Mouse (Mus musculus) forebrain, embryonic 14.5 days (tissue): ENCODE measurements around the gene Ppp2r3a. TPM values are rescaled to one million over a fixed set of nuclear protein-coding genes. Genes with fewer than 3 reads are reported as not detected.

ENCODE experiments used
- ATAC-seq: fragments of 200-750 bp; cut with Nextera tagmentation; 2 replicates; pipeline ENCODE4 v1.8.0; 2017; ENCODE audit warnings: mild to moderate bottlenecking, moderate library complexity
- DNase-seq: peaks from one replicate; pipeline ENCODE4 v3.0.0-alpha.2; 2015; ENCODE audit warnings: low spot score
- H3K27ac ChIP-seq: fragments of 300-500 bp; sonication (generic); 2 replicates; pipeline ENCODE4 v1.5.1; 2014; ENCODE audit warnings: low read depth, mild to moderate bottlenecking, control low read depth, low read length, moderate library complexity
- H3K27me3 ChIP-seq: fragments of 300-500 bp; sonication (generic); replicated peaks from 2 replicates; pipeline ENCODE4 v1.6.1; 2014; ENCODE audit warnings: low read length, control low read depth, mixed read lengths; ENCODE audit not compliant: control insufficient read depth, insufficient read depth
- H3K36me3 ChIP-seq: fragments of 300-500 bp; sonication (generic); 2 replicates; pipeline ENCODE4 v1.6.1; 2014; ENCODE audit warnings: low read length, control low read depth; ENCODE audit not compliant: control insufficient read depth, insufficient read depth
- H3K4me1 ChIP-seq: fragments of 300-500 bp; sonication (generic); 2 replicates; pipeline ENCODE4 v1.6.1; 2014; ENCODE audit warnings: antibody characterized with exemption, low read length, control low read depth; ENCODE audit not compliant: control insufficient read depth, insufficient read depth
- H3K4me2 ChIP-seq: fragments of 300-500 bp; sonication (generic); 2 replicates; pipeline ENCODE4 v1.6.1; 2014; ENCODE audit warnings: mild to moderate bottlenecking, control low read depth, low read length
- H3K4me3 ChIP-seq: fragments of 300-500 bp; sonication (generic); 2 replicates; pipeline ENCODE4 v1.5.1; 2014; ENCODE audit warnings: low read depth, low read length, control low read depth
- H3K9ac ChIP-seq: fragments of 300-500 bp; sonication (generic); 2 replicates; pipeline ENCODE4 v1.6.1; 2014; ENCODE audit warnings: mild to moderate bottlenecking, low read length, control low read depth, moderate library complexity
- H3K9me3 ChIP-seq: fragments of 300-500 bp; sonication (generic); replicated peaks from 2 replicates; pipeline ENCODE4 v1.6.1; 2016; ENCODE audit warnings: low read length, control low read depth, mixed read lengths; ENCODE audit not compliant: control insufficient read depth
- WGBS: fragments of 180-500 bp; shearing (Covaris S2); extraction: QIAGEN DNeasy Blood & Tissue Kit; methylation state at CpG from one replicate; pipeline ENCODE4 v1.1.7; 2014; 5-methylcytosine and 5-hydroxymethylcytosine counted together
- polyA plus RNA-seq: library from polyadenylated mRNA; unstranded; fragments of >200 nt; fragmentation: Nextera tagmentation; extraction: Ambion mirVana; gene quantifications from 2 replicates; pipeline ENCODE4 v1.2.1, GENCODE M21; 2014

Gene Ppp2r3a
- polyA plus RNA-seq, 1 experiment from 2014 or later = 20.6 TPM

GRCm38 (mm10) chr9:101204059-101204458, 47.5 kb downstream of the Ppp2r3a start:
- Histone ChIP-seq H3K4me2 (no peak overlapping the region), H3K27me3 (no peaks in the 10 kb centered on the region), H3K36me3 (no peaks in the 10 kb centered on the region), H3K9ac (no peak overlapping the region), H3K4me1 (peaks cover 4% of the 10 kb centered on the region; the same call in 1 of the 2 replicates), H3K9me3 (no peaks in the 10 kb centered on the region), H3K27ac (no peak overlapping the region), H3K4me3 (no peak overlapping the region)
- DNase-seq = no peak
- whole genome bisulfite sequencing = 89% methylated on average over 3 of the region's 3 CpGs
- no peak for ATAC-seq

GRCm38 (mm10) chr9:101200627-101201026, 51.0 kb downstream of the Ppp2r3a start:
- Histone ChIP-seq H3K27me3 (no peaks in the 10 kb centered on the region), H3K4me3 (no peak overlapping the region), H3K27ac (no peak overlapping the region), H3K36me3 (no peaks in the 10 kb centered on the region), H3K4me1 (peaks cover 4% of the 10 kb centered on the region; the same call in 1 of the 2 replicates), H3K4me2 (no peak overlapping the region), H3K9me3 (no peaks in the 10 kb centered on the region), H3K9ac (no peak overlapping the region)
- ATAC-seq (no peak), DNase-seq (peak; percentile 24)
- 34% methylated on average over 5 of the region's 5 CpGs for WGBS

GRCm38 (mm10) chr9:101198804-101199203, 52.8 kb downstream of the Ppp2r3a start:
- Histone ChIP-seq H3K4me2 (no peak overlapping the region), H3K9me3 (no peaks in the 10 kb centered on the region), H3K4me3 (no peak overlapping the region), H3K9ac (no peak overlapping the region), H3K27ac (no peak overlapping the region), H3K36me3 (no peaks in the 10 kb centered on the region), H3K27me3 (no peaks in the 10 kb centered on the region), H3K4me1 (peaks cover 4% of the 10 kb centered on the region; the same call in 1 of the 2 replicates)
- no peak for ATAC-seq
- WGBS = 80% methylated on average over 6 of the region's 6 CpGs
- DNase-seq = no peak

- H3K27ac ChIP-seq = no peak overlapping the region
- DNase-seq (no peak), ATAC-seq (no peak)
- H3K4me1 ChIP-seq = peaks cover 4% of the 10 kb centered on the region; the same call in 1 of the 2 replicates
- H3K4me2 ChIP-seq = no peak overlapping the region
- H3K27me3 ChIP-seq = no peaks in the 10 kb centered on the region
- no peak overlapping the region for H3K4me3 ChIP-seq
- no peak overlapping the region for H3K9ac ChIP-seq
- no peaks in the 10 kb centered on the region for H3K36me3 ChIP-seq
- WGBS = 87% methylated on average over 3 of the region's 3 CpGs
- no peaks in the 10 kb centered on the region for H3K9me3 ChIP-seq
Measured at GRCm38 (mm10) chr9:101198261-101198660, 53.3 kb downstream of the Ppp2r3a start.

GRCm38 (mm10) chr9:101181962-101182701, 69.5 kb downstream of the Ppp2r3a start:
- no peaks in the 10 kb centered on the region for H3K27me3 ChIP-seq
- H3K4me1 ChIP-seq = peaks cover 5% of the 10 kb centered on the region
- 45% methylated on average over 5 of the region's 5 CpGs for WGBS
- H3K27ac ChIP-seq = no peak overlapping the region
- no peaks in the 10 kb centered on the region for H3K9me3 ChIP-seq
- peak; percentile 96 for DNase-seq
- H3K4me2 ChIP-seq = no peak overlapping the region
- H3K4me3 ChIP-seq = no peak overlapping the region
- peak; percentile 80 for ATAC-seq
- no peak overlapping the region for H3K9ac ChIP-seq
- peaks cover 11% of the 10 kb centered on the region for H3K36me3 ChIP-seq

- Histone ChIP-seq H3K9ac (no peak overlapping the region), H3K4me3 (no peak overlapping the region), H3K4me1 (peaks cover 5% of the 10 kb centered on the region), H3K36me3 (peaks cover 14% of the 10 kb centered on the region), H3K27me3 (no peaks in the 10 kb centered on the region), H3K9me3 (no peaks in the 10 kb centered on the region), H3K27ac (no peak overlapping the region), H3K4me2 (no peak overlapping the region)
- 69% methylated on average over 6 of the region's 6 CpGs for WGBS
- ATAC-seq = no peak
- DNase-seq = no peak
Measured at GRCm38 (mm10) chr9:101181291-101181690, 70.3 kb downstream of the Ppp2r3a start.

- 44% methylated on average over 2 of the region's 2 CpGs for WGBS
- Histone ChIP-seq H3K9ac (no peak overlapping the region), H3K27me3 (no peaks in the 10 kb centered on the region), H3K4me3 (no peak overlapping the region), H3K36me3 (peaks cover 11% of the 10 kb centered on the region), H3K9me3 (no peaks in the 10 kb centered on the region), H3K27ac (no peak overlapping the region), H3K4me1 (peaks cover 5% of the 10 kb centered on the region), H3K4me2 (no peak overlapping the region)
- DNase-seq (peak; percentile 84), ATAC-seq (peak; percentile 70; the same call in 1 of the 2 replicates)
Measured at GRCm38 (mm10) chr9:101180234-101180633, 71.4 kb downstream of the Ppp2r3a start.

- Histone ChIP-seq H3K9ac (no peak overlapping the region), H3K4me3 (no peak overlapping the region), H3K36me3 (no peaks in the 10 kb centered on the region), H3K27ac (no peak overlapping the region), H3K27me3 (no peaks in the 10 kb centered on the region), H3K4me2 (no peak overlapping the region), H3K4me1 (no peaks in the 10 kb centered on the region), H3K9me3 (no peaks in the 10 kb centered on the region)
- no peak for DNase-seq
- WGBS = 95% methylated on average over 1 of the region's 1 CpGs
- ATAC-seq = no peak
Measured at GRCm38 (mm10) chr9:101160627-101161026, 91.0 kb downstream of the Ppp2r3a start.

- Histone ChIP-seq H3K9ac (no peak overlapping the region), H3K4me2 (no peak overlapping the region), H3K4me3 (no peak overlapping the region), H3K9me3 (no peaks in the 10 kb centered on the region), H3K4me1 (no peaks in the 10 kb centered on the region), H3K27ac (no peak overlapping the region), H3K27me3 (no peaks in the 10 kb centered on the region), H3K36me3 (no peaks in the 10 kb centered on the region)
- no peak for ATAC-seq
- 74% methylated on average over 5 of the region's 5 CpGs for WGBS
- no peak for DNase-seq
Measured at GRCm38 (mm10) chr9:101160092-101160491, 91.5 kb downstream of the Ppp2r3a start.
